Mouse (Mus musculus): ENCODE data around the gene Ahnak2. TPM values are rescaled to one million over a fixed set of nuclear protein-coding genes. Genes with fewer than 3 reads are reported as not detected.

Ahnak2 gene
- total RNA-seq, 1 experiment from 2014 or later = 5.1 TPM

DNA sequence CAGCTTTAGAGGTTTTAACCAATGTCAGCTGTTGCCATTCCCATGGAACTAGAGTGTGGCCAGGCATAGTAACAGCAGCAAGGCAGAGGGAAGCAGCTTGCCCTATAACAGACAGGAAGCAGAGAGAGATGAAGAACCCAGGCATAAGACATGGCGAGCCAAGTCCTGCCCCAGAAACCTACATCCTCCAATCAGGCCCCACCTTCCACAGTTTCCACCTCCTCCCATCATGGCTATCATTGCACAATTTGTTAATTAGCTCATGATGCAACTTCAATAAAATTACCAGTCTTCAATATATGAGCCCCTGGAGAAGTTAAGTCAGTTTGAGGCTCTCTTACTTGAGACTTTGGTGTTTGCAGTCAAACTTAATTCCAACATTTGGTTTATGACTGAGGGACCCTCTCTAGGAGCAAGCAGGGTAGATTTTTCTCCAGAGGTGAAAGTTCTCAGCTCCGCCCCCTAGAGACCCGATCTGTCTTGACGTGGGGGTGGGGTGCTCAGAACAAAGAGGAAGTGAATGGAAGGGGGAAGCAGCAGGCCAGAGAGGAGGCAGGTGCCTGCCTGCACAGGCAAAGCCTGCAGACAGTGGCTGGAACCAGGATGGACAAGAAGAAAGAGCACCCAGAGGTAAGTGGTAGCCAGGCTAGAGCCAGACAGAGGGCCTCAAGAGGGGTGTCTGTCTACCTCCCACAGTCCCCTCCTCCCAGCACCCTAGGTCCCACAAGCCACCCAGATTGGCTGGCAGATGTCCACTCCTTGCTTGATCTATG is 42.1 kb downstream of the Ahnak2 start, which contains the start of gene Pld4:
Gene Pld4, plus strand, starts transcription at position 502 of the 773 bp plus-strand sequence.
- no peak for DNase-seq

DNA sequence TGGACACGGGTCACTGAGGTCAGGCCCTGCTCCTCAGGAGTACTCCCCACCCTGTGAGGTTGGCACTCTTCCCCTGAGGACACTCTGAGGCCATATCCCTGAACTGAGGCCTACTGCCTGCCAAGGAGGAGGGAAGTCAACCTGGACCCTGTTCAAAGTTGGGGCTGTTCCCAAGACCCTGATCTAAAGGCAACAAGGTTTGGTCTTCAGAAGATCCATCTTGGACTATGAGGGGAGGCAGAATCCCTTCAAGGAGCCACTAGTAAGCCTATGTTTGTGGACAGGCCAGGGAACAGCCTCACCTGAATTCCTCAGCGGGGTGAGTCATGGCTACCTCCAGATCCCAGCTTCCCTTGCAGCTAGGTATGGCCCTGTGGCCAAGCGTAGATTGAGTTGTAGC is 43.0 kb downstream of the Ahnak2 start:
- no peak for DNase-seq

DNA sequence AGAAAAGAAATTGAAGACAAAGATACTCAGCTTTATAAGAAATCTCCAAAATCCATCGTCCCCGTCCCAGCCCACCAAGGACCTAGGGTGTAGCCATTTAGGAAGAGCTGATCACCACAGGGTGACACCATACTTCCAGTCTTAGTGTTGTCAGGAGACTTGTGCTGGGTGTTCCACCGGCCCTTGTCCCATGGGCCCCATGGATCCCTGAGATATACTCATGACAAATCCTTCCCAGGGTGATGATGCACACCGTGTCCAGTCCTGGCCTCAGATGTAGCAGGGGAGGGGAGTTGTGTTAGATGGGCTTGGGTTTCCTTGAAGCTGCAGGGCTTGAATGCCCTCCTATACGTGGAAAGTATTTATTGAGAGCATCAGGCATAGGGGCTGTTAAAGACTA is 44.6 kb downstream of the Ahnak2 start:
- no peak for DNase-seq

DNA sequence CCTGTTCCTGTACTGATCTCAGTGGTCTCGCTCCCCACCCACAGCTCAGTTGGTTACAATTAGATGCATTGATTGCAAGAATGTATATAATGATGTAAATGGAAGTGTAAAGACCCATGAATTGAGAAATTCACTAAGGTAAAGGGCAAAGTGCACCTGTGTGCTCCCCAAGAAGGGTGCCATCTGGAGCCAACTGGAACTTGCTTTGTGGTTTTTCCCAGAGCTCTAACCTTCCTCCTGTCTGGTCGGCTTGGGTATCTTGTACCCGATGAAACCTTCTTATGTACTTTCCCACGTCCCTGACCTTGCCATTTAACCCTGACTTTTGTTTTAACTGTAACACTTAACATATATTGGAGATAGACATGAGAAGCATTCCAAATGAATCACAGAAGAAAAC is 46.6 kb downstream of the Ahnak2 start:
- DNase-seq = no peak

DNA sequence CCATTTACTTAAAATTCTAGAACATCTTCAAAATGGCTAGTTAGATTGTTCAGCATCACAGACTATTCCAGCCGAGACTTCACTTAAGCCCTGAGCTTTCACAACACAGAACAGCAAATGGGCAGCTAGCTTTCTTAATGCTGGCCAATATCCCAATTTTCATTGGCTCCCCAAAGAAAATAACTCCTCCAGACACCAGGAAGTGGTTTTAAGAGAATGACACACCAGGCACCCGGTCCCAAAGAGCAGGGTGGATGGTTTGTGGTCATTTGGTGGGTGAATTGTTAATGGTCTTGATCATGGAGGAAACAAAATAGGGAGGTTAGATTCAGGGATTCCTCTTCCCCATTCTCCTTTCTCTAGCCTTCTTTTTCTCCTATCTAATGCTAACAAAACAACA is 50.1 kb downstream of the Ahnak2 start:
- no peak for DNase-seq

DNA sequence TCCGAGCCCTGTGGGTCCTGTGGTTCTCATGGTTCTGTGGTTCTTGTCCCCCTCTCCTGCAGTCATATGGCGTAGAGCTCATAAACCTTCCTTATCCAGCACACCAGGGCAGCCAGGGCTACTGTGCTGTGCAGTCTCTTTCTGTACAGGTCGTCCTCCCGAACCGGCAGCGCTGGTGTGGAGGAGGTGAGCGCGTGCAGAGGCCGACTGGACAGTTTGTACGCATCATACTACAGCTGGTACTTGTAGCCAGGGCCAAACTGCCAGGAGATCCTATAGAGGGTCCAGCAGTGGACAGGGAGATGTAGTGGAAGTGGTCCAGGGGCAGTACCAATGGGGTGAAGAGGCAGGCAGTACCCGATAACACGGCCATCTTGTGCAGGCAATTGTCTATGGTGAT is 51.5 kb downstream of the Ahnak2 start:
- DNase-seq = peak; percentile 0

DNA sequence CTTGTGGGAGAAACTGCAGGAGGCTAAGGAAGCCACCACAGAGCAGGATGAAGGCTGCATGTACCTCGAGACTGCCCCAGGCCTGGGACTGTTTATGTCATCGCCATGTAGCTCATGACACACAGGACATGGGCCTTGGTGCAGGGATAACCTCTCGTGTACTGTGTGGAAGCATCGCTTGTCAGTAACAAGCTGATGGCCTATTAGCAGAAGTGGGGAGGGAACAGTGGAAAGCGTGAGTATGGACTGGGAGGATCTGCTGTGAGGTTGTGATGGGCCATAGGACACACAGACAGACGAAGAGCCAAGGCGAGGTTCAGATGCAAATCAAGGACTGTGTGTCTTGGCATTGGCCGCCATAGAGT is 54.9 kb downstream of the Ahnak2 start:
- DNase-seq = peak; percentile 0

DNA sequence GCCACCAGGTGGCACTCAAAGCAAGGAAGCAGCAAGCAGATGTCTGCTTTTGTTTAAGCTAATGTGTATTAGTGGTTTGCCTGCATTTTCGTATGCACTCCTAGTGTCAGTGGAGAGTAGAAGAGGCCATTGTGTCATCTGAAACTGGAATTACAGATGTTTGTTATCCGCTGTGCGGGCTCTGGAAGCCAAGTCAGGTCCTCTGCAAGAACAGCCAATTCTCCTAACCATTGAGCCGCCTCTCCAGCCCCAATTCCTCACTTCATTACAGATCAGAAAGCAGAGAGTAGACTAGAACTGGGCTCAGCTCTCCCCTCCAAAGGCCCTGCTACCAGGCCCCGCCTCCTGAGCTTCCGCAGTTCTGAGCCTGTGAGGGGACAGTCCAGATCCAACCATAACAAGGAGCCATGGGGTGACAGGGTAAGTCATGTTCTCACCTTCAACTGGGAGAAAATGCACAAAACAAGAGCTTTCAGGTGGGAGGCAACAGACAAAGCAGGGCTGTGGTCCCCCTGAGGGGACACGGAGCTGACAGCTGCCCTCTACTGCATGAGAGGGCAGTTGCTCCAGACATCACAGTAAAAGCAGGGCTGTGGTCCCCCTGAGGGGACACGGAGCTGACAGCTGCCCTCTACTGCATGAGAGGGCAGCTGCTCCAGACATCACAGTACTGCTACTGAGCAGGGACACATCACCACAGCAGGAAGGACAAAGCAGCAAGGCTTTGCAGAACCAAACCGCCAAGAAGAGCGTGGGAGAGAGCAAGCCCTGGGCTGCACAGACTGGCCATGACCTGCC is 55.5 kb downstream of the Ahnak2 start:
- peak; percentile 3 for DNase-seq

DNA sequence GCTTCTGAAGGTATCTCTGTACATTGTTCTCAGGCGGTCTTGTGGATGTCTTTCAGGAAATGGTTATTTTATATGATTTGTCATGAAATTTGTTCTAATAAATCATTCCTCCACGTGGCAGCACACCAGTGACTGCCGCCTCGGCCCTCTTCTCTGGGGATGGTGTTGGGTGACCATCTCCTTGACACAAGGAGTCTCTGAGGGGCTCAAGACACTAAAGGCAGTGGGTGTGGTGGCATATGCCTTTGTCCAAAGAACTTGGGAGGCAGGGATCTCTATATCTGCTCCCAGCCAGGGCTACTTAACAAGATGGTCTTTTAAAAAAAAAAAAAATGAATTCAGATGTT is 56.0 kb downstream of the Ahnak2 start:
- peak; percentile 2 for DNase-seq

DNA sequence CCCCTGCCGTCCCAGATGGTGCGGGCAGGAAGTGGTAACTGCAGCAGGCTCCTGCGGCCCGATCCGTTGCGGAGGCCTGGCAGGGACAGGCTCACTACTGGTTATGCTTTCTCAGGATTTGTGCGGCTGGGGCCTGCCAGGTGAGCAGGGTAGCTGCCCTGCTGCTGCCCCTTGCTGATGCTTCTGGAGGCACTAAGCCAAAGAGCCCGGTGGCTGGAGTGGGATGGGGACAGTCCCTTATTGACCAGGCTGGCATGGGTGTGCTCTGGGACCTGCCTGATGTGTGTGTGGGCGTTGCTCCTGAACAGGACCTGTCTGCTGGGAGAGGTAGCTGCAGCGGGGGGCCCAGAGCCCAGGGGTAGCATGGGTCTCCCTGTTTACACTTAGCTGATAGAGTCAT is 56.7 kb downstream of the Ahnak2 start:
- DNase-seq = peak; percentile 3

DNA sequence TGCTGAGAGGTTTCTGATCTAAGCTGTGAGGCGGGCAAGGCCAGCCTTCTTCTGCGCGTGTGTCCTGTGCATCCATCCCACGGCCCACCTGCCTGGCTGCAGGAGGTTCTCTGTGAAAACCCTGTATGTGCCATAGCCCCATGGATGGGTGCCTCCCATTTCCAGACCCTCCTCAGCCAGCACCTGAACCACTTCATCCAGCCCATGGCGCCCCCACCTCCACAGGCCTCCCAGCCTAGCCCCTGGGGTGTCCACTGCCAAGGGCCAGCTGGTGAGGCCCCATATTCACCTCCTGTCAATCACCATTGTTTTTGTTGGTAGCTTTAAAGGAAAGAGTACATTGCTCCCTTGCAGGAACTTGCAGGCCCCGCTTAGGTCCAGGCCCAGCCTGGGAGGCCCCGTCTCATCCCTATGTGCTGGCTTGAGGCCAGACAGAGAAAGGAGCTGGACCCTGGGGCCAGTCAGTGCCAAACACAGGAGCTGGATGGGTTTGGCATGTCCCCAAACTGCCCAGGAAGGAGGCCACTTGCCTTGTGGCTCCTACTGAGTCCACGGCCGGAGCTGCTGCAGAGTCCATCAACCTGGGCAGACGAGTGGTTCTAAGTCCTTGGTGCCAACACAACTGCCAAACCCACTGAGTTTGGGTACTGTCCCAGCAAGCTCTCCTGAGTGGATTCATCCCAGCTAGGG is 57.4 kb downstream of the Ahnak2 start:
- peak; percentile 2 for DNase-seq

DNA sequence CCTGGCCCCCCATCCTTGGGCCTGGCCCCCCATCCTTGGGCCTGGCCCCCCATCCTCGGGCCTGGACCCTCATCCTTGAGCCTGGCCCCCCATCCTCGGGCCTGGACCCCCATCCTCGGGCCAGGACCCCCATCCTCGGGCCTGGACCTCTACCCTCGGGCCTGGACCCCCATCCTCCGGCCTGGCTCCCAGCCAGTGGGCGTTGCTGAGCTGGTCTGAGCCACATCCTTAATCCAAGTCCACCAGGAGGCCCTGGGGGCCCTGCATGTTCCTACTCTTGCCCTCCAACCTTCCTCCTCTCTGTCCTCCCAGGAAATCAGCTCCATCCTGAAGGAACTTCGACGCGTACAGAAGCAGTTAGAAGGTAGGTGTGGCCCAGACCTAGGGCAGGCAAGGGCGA is 58.2 kb downstream of the Ahnak2 start:
- DNase-seq = peak; percentile 3

DNA sequence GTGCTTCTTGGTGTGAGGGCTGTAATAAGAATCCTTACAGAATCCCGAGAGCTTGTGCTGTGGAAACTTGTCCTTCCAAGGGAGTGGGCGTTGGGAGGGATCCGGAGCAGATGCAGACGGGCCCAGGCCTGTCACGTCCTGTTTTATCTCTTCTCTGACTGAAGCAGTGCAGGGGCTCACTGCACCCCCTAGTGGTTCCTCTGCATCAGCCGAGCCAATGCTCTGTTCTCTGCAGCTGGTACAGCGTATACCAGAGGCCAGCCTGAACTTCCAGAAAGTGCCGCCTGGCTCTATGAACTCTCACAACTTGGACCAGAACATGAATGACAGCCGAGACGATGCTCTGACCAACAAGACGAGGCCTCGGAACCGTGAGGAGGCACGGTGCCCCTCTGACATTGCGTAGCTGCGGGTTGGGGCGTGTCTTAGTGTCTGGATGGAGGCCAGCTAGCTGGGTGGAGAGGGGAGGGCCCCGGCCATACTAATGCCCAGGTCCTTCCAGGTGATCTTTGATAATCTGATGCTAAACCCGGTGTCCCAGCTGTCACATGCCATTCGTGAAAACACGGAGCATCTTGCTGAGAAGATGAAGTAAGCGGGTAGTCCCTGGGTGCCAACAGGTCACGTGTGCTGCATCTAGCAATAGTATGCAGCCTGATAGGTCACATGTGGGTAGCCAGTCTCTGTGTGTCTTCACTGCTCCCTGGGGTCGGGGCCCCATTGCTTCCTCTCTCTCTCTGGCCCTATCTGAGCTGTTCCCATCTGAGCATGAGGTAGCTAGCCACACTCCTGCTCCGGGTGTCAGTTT is 59.1 kb downstream of the Ahnak2 start:
- peak; percentile 69 for DNase-seq

DNA sequence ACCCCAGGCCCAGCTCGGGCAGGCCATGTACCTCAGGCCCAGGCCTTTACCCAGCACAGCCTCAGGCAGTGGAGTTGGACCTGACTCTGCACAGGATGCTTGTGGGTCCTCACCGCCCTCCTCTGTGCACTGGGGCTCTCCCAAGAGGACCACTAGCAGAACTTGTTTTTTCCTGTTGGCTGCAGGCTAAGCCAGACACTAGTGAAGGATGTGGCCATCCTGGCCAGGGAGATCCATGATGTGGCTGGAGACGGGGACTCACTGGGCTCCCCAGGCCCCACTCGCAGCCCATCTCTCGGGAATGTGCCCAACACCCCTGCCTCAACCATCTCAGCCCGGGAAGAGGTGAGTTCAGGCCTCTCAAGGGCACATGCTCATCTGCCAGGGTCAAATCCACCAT is 59.7 kb downstream of the Ahnak2 start:
- DNase-seq = peak; percentile 1

DNA sequence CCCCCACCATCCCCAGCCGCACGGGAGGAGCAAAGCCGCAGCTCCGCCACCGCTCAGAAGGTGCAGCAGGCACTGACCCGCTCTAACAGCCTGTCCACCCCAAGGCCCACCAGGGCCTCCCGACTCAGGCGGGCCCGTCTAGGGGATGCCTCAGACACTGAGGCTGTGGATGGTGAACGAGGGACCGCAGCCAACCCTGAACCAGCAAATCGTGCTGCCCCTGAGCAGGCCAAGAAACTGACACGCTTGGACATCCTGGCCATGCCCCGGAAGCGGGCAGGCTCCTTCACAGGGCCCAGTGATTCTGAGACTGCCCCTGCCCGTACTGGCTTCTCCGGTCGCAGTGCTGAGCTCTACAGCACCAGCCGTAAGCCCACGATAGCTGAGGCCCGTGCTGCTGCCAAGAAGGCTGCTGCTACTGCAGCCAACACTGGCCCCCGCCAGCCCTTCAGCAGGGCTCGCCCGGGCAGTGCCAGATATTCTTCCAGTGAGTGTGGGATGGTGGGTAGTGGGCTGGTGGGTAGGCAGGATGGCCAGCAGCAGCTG is 63.4 kb downstream of the Ahnak2 start:
- DNase-seq = peak; percentile 3

DNA sequence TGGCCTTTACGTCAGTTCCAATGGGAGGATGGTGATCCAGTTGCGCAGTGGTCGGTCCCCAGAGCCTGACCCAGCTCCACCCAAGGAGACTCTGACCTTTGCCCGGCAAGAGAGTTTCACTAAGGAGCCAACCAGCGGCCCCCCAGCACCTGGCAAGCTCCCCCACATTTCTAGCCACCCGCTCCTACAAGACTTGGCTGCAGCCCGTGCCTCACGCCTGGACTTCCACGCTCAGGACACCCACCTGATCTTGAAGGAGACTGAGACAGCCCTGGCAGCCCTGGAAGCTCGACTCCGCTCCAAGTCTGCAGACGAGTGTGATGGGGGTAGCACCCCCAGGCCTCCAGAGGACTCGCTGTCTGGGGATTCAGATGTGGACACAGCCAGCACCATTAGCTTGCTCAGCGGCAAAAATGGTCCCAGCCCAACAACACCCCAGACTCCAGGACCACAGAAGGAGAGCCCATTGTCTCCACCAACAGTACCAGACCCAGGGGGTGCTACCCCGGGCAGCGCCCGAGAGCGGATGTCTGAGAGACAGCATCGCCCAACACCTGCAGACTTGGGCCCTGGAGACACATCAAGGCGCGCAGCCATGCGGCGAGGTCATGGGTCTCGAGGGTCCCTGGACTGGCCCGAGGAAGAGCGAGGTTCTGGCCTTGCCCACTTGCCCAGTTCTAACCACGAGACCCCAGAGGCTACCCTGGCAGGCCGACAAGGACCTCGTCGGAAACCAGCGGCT is 64.0 kb downstream of the Ahnak2 start:
- peak; percentile 1 for DNase-seq

DNA sequence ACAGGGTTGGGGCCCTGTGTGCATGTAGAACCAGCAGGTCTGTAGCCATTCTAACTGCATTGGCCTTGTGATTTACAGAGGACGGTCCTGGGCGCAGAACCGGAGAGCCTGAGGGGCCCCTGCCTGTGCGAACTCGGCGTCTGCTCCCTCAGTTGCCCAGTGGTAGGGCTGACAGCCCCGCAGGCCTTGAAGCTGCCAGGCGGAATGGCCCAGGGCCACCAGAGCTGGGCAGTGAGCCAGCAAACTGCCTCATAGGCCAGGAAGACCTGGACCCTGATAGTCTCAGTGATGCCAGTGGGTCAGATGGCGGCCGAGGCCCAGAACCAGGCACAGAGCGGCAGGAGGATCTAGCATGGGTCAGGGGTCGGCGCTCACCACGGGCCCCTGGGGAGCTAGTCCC is 64.7 kb downstream of the Ahnak2 start:
- peak; percentile 73 for DNase-seq

DNA sequence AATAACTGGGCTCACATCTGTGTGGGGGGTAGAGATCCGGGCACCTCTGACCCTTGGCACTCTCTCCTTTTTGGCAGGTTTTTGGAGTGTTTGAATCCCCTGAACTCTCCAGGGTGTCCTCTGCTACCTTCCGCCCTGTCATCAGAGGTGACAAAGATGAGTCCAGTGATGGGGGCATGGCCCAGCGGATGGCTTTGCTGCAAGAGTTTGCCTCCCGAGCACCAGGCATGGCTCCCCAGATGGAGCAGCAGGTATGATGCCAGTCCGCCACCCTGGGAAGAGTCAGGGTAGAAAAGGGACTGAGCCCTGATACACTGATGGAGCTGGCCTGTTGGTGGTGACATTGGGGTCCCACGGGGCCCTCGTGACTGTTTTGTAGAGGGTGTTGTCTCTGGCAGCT is 65.4 kb downstream of the Ahnak2 start:
- DNase-seq = peak; percentile 0

DNA sequence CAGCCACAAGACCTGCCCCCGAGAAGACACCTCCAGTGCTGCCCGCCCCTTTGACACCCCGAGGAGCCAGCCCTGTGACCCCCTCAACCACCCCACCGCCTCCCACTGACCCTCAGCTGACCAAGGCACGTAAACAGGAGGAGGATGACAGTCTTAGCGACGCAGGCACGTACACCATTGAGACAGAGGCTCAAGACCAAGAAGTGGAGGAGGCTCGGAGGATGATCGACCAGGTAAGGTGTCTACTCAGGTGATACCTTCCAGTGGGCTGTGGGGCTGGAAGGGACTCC is 65.9 kb downstream of the Ahnak2 start:
- no peak for DNase-seq

DNA sequence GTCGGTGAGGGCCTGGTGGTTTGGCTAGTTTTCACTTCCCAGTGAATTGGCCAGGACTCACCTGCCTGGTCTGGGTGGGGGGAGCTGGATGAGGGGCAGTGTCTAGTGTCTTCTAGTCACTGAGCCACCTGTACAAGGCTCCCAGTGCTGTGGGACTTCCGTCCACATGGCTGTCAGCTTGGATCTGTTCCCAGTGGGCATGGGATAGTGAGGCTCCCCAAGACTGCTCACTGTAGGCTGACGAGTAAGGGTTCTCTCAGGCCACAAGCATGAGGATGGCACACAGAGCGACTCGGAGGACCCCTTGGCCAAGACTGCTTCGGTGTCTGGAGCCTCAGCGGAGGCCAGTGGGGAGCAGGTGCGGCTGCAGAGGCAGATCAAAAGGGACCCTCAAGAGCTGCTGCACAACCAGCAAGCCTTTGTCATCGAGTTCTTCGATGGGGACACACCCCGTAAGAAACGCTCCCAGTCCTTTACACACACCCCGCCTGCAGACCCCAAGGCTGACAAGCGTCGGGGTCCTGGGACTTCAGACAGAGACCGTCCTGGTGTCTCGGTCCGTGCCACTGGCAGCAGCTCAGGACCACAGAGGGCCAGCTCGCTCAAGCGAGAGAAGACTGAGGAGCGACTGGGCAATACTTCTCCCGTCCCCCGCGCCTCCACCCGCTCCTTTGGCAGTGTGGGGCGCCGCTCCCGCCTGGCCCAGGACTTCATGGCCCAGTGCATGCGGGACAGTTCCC is 66.4 kb downstream of the Ahnak2 start:
- DNase-seq = peak; percentile 3

All from adrenal gland, postnatal 25 days (tissue).